Mouse (Mus musculus): ENCODE data around the gene Pou2f2.

GRCm38 (mm10) chr7:25217653-25218395 is 38.3 kb upstream of the Pou2f2 start:
- TF ChIP-seq CTCF (IDR thresholded peaks at IDR 0.05) (no peak), POLR2A (IDR thresholded peaks at IDR 0.05; ENCODE audit: insufficient read depth, low read depth, low read length) (no peak), EP300 (IDR thresholded peaks at IDR 0.05; ENCODE audit: insufficient read depth, low read depth, low read length) (no peak)

All from heart, adult 2 months (tissue).